Mouse (Mus musculus): ENCODE results near the gene Amigo2. TPM values are rescaled to one million over a fixed set of nuclear protein-coding genes. Genes with fewer than 3 reads are reported as not detected.

The Amigo2 gene
- 4.6 and 5.6 TPM in 2 replicates for polyA plus RNA-seq (2014; fragmentation: Nextera tagmentation; extraction: Ambion mirVana)

- DNase-seq (ENCODE audit: low spot score) (peak; percentile 75), ATAC-seq (ENCODE audit: low read depth) (peak; percentile 93)
- Histone ChIP-seq H3K27ac (replicated peaks; ENCODE audit: low read depth, low read length) (peak within 1 kb of the TSS; percentile 72), H3K36me3 (ENCODE audit: control insufficient read depth, insufficient read depth, low read length) (no peaks in the 10 kb centered on the region), H3K9ac (ENCODE audit: low read depth, low read length) (peak within 1 kb of the TSS; percentile 89), H3K4me1 (ENCODE audit: control insufficient read depth, insufficient read depth, low read length) (0 out of 2 replicates have a peak, but pooled peaks cover 5% of the 10 kb centered on the region), H3K27me3 (replicated peaks; ENCODE audit: control insufficient read depth, insufficient read depth, low read length) (peaks cover 20% of the 10 kb centered on the region), H3K4me3 (ENCODE audit: low read depth, low read length) (peak within 1 kb of the TSS; percentile 77), H3K9me3 (ENCODE audit: control insufficient read depth, low read length) (no peaks in the 10 kb centered on the region), H3K4me2 (ENCODE audit: low read depth, low read length) (peak within 1 kb of the TSS; percentile 79)
- WGBS: under 1% methylated on average over 47 of the region's 125 CpGs
Observed at GRCm38 (mm10) chr15:97246911-97247790, at the start of gene Amigo2, which contains the start of gene Pced1b. Gene Amigo2 (minus strand): TSS chr15:97247287. Gene Pced1b (plus strand): TSS chr15:97247107.

GRCm38 (mm10) chr15:97291291-97292050 is 44.4 kb upstream of the Amigo2 start:
- H3K4me3 ChIP-seq (ENCODE audit: low read depth, low read length): no peak overlapping the region
- H3K27ac ChIP-seq (replicated peaks; ENCODE audit: low read depth, low read length): no peak overlapping the region
- no peaks in the 10 kb centered on the region for H3K27me3 ChIP-seq (replicated peaks; ENCODE audit: control insufficient read depth, insufficient read depth, low read length)
- H3K4me1 ChIP-seq (ENCODE audit: control insufficient read depth, insufficient read depth, low read length): peaks cover 3% of the 10 kb centered on the region; the same call in 1 of the 2 replicates
- WGBS: 66% methylated on average over 21 of the region's 21 CpGs
- H3K36me3 ChIP-seq (ENCODE audit: control insufficient read depth, insufficient read depth, low read length): no peaks in the 10 kb centered on the region
- H3K9ac ChIP-seq (ENCODE audit: low read depth, low read length): no peak overlapping the region
- H3K9me3 ChIP-seq (ENCODE audit: control insufficient read depth, low read length): no peaks in the 10 kb centered on the region
- peak; percentile 65 for DNase-seq (ENCODE audit: low spot score)
- no peak overlapping the region for H3K4me2 ChIP-seq (ENCODE audit: low read depth, low read length)
- 0 out of 2 replicates have a peak, but pooled peaks have one; percentile 63 for ATAC-seq (ENCODE audit: low read depth)

GRCm38 (mm10) chr15:97290351-97290750 is 43.3 kb upstream of the Amigo2 start:
- H3K9ac ChIP-seq (ENCODE audit: low read depth, low read length): no peak overlapping the region
- ATAC-seq (ENCODE audit: low read depth) (no peak), DNase-seq (ENCODE audit: low spot score) (no peak)
- H3K27me3 ChIP-seq (replicated peaks; ENCODE audit: control insufficient read depth, insufficient read depth, low read length): no peaks in the 10 kb centered on the region
- H3K9me3 ChIP-seq (ENCODE audit: control insufficient read depth, low read length): no peaks in the 10 kb centered on the region
- no peaks in the 10 kb centered on the region for H3K36me3 ChIP-seq (ENCODE audit: control insufficient read depth, insufficient read depth, low read length)
- no peak overlapping the region for H3K4me3 ChIP-seq (ENCODE audit: low read depth, low read length)
- WGBS: 87% methylated on average over 6 of the region's 6 CpGs
- H3K27ac ChIP-seq (replicated peaks; ENCODE audit: low read depth, low read length): no peak overlapping the region
- H3K4me1 ChIP-seq (ENCODE audit: control insufficient read depth, insufficient read depth, low read length): peaks cover 3% of the 10 kb centered on the region; the same call in 1 of the 2 replicates
- H3K4me2 ChIP-seq (ENCODE audit: low read depth, low read length): no peak overlapping the region

- peaks cover 3% of the 10 kb centered on the region; the same call in 1 of the 2 replicates for H3K4me1 ChIP-seq (ENCODE audit: control insufficient read depth, insufficient read depth, low read length)
- WGBS: 68% methylated on average over 4 of the region's 4 CpGs
Observed at GRCm38 (mm10) chr15:97289176-97289575, 42.1 kb upstream of the Amigo2 start.

GRCm38 (mm10) chr15:97288690-97289089 is 41.6 kb upstream of the Amigo2 start:
- H3K36me3 ChIP-seq (ENCODE audit: control insufficient read depth, insufficient read depth, low read length): no peaks in the 10 kb centered on the region
- H3K9ac ChIP-seq (ENCODE audit: low read depth, low read length): no peak overlapping the region
- DNase-seq (ENCODE audit: low spot score) (peak; percentile 15), ATAC-seq (ENCODE audit: low read depth) (no peak)
- H3K27ac ChIP-seq (replicated peaks; ENCODE audit: low read depth, low read length): no peak overlapping the region
- H3K4me1 ChIP-seq (ENCODE audit: control insufficient read depth, insufficient read depth, low read length): peaks cover 3% of the 10 kb centered on the region; the same call in 1 of the 2 replicates
- no peak overlapping the region for H3K4me3 ChIP-seq (ENCODE audit: low read depth, low read length)
- WGBS: 62% methylated on average over 13 of the region's 13 CpGs
- no peak overlapping the region for H3K4me2 ChIP-seq (ENCODE audit: low read depth, low read length)
- H3K27me3 ChIP-seq (replicated peaks; ENCODE audit: control insufficient read depth, insufficient read depth, low read length): no peaks in the 10 kb centered on the region
- no peaks in the 10 kb centered on the region for H3K9me3 ChIP-seq (ENCODE audit: control insufficient read depth, low read length)

More at GRCm38 (mm10) chr15:97289176-97289575, 42.1 kb upstream of the Amigo2 start:
- Histone ChIP-seq H3K9ac (ENCODE audit: low read depth, low read length) (no peak overlapping the region), H3K27ac (replicated peaks; ENCODE audit: low read depth, low read length) (no peak overlapping the region), H3K27me3 (replicated peaks; ENCODE audit: control insufficient read depth, insufficient read depth, low read length) (no peaks in the 10 kb centered on the region), H3K36me3 (ENCODE audit: control insufficient read depth, insufficient read depth, low read length) (no peaks in the 10 kb centered on the region), H3K9me3 (ENCODE audit: control insufficient read depth, low read length) (no peaks in the 10 kb centered on the region), H3K4me2 (ENCODE audit: low read depth, low read length) (no peak overlapping the region), H3K4me3 (ENCODE audit: low read depth, low read length) (no peak overlapping the region)
- ATAC-seq (ENCODE audit: low read depth) (no peak), DNase-seq (ENCODE audit: low spot score) (no peak)

- no peak overlapping the region for H3K4me3 ChIP-seq (ENCODE audit: low read depth, low read length)
- ATAC-seq (ENCODE audit: low read depth): no peak
- no peaks in the 10 kb centered on the region for H3K27me3 ChIP-seq (replicated peaks; ENCODE audit: control insufficient read depth, insufficient read depth, low read length)
- no peaks in the 10 kb centered on the region for H3K36me3 ChIP-seq (ENCODE audit: control insufficient read depth, insufficient read depth, low read length)
- WGBS: 93% methylated on average over 5 of the region's 5 CpGs
- no peak overlapping the region for H3K9ac ChIP-seq (ENCODE audit: low read depth, low read length)
- DNase-seq (ENCODE audit: low spot score): no peak
- H3K9me3 ChIP-seq (ENCODE audit: control insufficient read depth, low read length): no peaks in the 10 kb centered on the region
- H3K4me2 ChIP-seq (ENCODE audit: low read depth, low read length): no peak overlapping the region
- no peak overlapping the region for H3K27ac ChIP-seq (replicated peaks; ENCODE audit: low read depth, low read length)
- peaks cover 3% of the 10 kb centered on the region; the same call in 1 of the 2 replicates for H3K4me1 ChIP-seq (ENCODE audit: control insufficient read depth, insufficient read depth, low read length)
Observed at GRCm38 (mm10) chr15:97287436-97288143, 40.5 kb upstream of the Amigo2 start.

GRCm38 (mm10) chr15:97286731-97287130 is 39.6 kb upstream of the Amigo2 start:
- WGBS: 52% methylated on average over 10 of the region's 10 CpGs
- ATAC-seq (ENCODE audit: low read depth) (no peak), DNase-seq (ENCODE audit: low spot score) (peak; percentile 11)
- Histone ChIP-seq H3K4me2 (ENCODE audit: low read depth, low read length) (no peak overlapping the region), H3K4me3 (ENCODE audit: low read depth, low read length) (no peak overlapping the region), H3K36me3 (ENCODE audit: control insufficient read depth, insufficient read depth, low read length) (no peaks in the 10 kb centered on the region), H3K9me3 (ENCODE audit: control insufficient read depth, low read length) (no peaks in the 10 kb centered on the region), H3K27ac (replicated peaks; ENCODE audit: low read depth, low read length) (no peak overlapping the region), H3K27me3 (replicated peaks; ENCODE audit: control insufficient read depth, insufficient read depth, low read length) (no peaks in the 10 kb centered on the region), H3K4me1 (ENCODE audit: control insufficient read depth, insufficient read depth, low read length) (peaks cover 2% of the 10 kb centered on the region; the same call in 1 of the 2 replicates), H3K9ac (ENCODE audit: low read depth, low read length) (no peak overlapping the region)

GRCm38 (mm10) chr15:97285665-97286212 is 38.7 kb upstream of the Amigo2 start:
- H3K9me3 ChIP-seq (ENCODE audit: control insufficient read depth, low read length): no peaks in the 10 kb centered on the region
- ATAC-seq (ENCODE audit: low read depth) (no peak), DNase-seq (ENCODE audit: low spot score) (no peak)
- H3K36me3 ChIP-seq (ENCODE audit: control insufficient read depth, insufficient read depth, low read length): no peaks in the 10 kb centered on the region
- H3K4me3 ChIP-seq (ENCODE audit: low read depth, low read length): no peak overlapping the region
- H3K4me2 ChIP-seq (ENCODE audit: low read depth, low read length): no peak overlapping the region
- H3K9ac ChIP-seq (ENCODE audit: low read depth, low read length): no peak overlapping the region
- H3K27me3 ChIP-seq (replicated peaks; ENCODE audit: control insufficient read depth, insufficient read depth, low read length): no peaks in the 10 kb centered on the region
- WGBS: 87% methylated on average over 10 of the region's 10 CpGs
- no peaks in the 10 kb centered on the region for H3K4me1 ChIP-seq (ENCODE audit: control insufficient read depth, insufficient read depth, low read length)
- H3K27ac ChIP-seq (replicated peaks; ENCODE audit: low read depth, low read length): no peak overlapping the region
